Mouse (Mus musculus) heart, postnatal 4 days (tissue): ENCODE data around the gene Fads6. TPM values are rescaled to one million over a fixed set of nuclear protein-coding genes. Genes with fewer than 3 reads are reported as not detected.

Experiments
- DNase-seq: peaks from one replicate; pipeline ENCODE4 v3.0.0; 2021
- total RNA-seq, 2 experiments: library from RNA; stranded (reverse); gene quantifications; 2 replicates each; pipeline ENCODE4 v1.2.3; 2021

Gene Fads6
- total RNA-seq, 2 experiments from 2014 or later: 0.86 to 1.4 TPM

GRCm38 (mm10) chr11:115298160-115298559, 697 bp upstream of the Fads6 start:
- DNase-seq: no peak

GRCm38 (mm10) chr11:115296471-115297210, 822 bp downstream of the Fads6 start:
- DNase-seq: no peak

DNA sequence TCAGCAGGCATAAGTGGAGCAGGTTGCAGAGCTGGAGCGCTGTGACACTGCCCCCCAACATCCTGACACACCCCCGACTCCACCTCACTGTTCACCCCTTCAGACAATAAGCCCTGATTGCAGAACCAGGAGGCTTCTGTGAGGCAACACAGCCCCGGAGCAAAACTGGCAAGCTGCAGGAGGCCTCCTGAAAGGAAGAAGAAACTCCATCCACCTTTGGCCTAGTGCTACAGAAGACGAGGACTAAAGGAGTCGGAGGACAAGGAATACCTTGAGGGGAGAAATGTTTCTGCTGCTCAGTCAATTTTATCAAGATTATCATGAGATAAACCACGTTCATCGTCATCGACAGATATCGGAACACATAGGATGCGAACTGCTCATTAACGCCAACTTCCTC, 1.5 kb downstream of the Fads6 start:
- no peak for DNase-seq

DNA sequence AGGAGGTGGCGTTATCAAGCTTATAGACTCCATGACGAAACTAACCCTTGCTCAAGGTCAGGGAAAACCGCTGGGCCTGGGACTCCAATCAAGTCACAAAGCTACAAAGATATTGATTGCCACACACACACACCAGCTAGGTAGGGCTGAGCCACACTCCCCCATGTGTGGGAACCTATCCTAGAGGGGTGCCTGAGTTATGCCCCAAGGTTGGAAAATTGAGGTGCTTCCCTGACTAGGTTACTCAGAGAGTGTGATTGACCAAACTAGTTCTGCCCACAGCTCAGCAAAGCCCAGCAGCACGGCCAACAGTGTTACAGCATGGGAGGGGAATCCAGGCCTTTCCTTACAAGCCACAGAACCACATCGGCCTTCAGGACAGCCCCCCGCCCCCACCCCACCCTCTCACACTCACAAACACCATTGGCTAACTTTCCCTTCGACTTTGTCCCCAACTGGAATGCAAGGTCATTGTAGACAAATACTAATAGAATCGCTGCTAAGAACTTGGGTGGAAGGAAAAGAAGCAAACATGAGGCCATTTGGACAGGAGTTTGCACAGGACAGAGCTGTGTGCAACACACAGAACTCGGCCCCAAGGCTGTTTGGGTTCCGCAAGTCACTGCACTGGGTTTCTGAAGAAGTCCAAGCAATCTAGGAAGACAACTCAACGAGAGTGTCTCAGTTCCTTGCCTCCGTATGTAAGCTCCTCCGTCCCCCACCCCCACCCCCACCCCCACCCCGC, 4.7 kb downstream of the Fads6 start:
- no peak for DNase-seq

- DNase-seq: no peak
These were observed 6.0 kb downstream of the Fads6 start for GRCm38 (mm10) chr11:115291503-115291902.

DNA sequence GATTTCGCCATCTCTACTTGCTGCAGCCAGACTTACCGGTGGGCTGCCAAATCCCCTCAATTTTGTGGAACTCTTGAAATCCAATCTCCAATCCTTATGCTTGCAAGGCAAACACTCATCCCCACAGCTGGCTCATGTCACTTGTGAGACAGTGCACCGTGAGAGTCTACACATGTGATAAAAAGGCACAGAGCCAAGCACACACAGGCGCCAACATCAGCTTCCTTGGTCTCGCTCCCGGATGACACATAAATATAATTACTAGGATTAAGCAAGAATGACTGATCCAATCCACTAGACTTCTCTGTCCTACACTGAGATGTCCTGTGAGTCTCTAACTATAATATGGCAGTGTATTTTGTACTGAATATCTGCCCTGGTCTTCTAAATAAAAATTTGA, 6.5 kb downstream of the Fads6 start:
- DNase-seq: peak; percentile 83

GRCm38 (mm10) chr11:115290314-115290713, 7.1 kb downstream of the Fads6 start:
- DNase-seq: no peak

DNA sequence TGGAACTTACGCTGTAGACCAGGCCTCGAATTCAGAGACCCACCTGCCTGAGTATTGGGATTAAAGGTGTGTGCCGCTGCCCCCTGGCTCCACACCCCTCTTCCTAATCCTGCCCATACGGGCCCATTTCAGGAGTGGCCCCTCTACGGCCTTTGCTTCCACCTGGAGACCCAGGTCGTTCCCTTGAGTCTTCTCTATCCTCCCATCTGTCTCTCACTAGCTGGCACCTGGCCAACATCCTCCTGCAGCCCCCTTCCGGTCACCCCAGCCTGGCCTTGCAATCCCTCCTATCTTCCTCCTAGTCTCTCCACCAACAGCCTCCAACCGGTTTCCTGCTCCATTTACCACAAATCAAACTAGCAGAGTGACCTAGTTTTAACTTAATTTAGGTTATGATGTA, 7.6 kb downstream of the Fads6 start:
- no peak for DNase-seq

DNA sequence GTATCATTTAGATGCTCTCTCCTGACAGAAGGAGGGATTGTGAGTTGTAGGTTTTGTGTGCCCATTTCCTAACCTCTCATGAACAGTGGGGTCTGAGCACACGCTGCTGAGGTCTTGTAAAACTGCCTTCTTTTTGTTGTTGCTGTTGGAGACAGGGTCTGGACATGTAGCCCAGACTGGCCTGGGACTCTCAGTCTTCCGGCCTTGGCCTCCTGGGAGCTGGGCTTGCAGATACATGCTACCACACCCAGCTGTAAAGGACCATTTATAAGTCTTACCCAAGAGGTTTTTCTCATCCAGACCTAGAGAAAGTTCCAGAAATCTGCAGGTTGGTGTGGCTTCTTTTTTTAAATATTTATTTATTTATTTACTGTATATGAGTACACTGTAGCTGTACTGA, 9.2 kb downstream of the Fads6 start:
- DNase-seq: no peak

DNA sequence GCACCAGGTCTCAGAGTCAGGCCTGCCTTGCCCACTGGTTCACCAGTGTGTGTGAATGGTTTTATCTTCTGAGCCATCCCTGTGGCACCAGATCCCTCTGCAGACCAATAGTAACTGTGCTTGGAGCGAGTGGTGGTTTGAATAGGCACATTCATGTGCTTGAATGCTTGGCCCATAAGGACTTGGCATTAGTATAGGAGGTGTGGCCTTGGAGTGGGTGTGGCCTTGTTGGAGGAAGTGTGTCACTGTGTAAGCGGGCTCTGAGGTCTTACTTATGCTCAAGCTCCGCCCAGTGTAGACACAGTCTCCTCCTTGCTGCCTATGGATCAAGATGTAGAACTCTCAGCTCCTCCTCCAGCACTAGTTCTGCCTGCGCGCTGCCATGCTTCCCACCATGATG, 10.1 kb downstream of the Fads6 start:
- DNase-seq: no peak

- DNase-seq: no peak
These were observed 11.1 kb downstream of the Fads6 start for GRCm38 (mm10) chr11:115286201-115286993.

GRCm38 (mm10) chr11:115285282-115285681, 12.2 kb downstream of the Fads6 start:
- DNase-seq: no peak

DNA sequence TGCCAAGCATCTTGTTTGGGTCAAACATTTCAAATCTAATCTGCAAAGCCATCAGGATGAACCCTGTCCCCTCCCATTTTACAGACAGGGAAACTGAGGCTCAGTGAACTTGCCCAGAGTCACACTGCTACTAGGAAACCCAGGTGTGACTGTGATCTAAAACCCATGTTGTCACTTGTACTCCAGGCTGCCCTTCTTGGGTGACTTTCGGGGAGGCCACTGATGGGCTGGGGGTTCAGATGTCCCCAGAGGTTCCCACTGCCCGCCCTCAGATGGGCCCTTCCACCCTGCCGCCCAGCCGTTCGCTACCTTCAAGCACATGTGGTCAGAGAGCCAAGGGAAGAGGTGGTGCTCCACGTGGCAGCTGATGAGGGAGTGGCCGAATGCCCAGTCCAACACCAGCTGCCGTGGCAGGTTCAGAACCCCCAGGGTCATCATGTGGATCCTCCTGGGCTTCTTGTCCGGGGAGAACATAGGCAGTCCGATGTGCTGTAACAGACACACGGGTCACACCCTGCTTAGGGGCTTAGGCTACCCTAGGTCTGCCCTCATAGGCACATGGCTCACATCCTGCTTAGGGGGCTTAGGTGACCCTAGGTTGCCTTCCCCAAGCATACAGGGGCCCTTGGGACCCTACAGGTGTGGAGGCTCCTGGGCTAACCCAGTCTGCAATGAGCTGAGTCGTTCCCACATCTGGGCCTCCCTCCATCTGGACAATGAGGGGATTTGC, 13.4 kb downstream of the Fads6 start:
- no peak for DNase-seq

GRCm38 (mm10) chr11:115283486-115283765, 14.0 kb downstream of the Fads6 start:
- DNase-seq: no peak

- no peak for DNase-seq
These were observed 14.6 kb downstream of the Fads6 start for GRCm38 (mm10) chr11:115282723-115283485.

- DNase-seq: no peak
These were observed 15.2 kb downstream of the Fads6 start for GRCm38 (mm10) chr11:115282295-115282694.

DNA sequence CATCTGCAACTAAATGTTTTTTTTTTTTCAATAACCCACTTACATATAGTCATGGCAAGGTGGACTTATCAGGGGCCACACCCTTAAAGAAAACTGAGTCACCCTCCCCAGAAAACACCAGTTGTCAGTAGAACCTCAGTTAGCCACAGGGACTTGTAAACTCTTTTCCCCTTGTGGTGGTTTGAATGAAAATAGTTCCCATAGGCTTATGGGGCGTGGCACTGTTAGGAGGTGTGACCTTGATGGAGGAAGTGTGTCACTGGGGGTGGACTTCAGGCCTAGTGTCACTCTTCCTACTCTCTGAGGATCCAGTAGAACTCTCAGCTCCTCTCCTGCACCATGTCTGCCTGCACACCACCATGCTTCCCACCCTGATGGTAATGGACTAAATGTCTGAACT, 17.7 kb downstream of the Fads6 start:
- DNase-seq: no peak

DNA sequence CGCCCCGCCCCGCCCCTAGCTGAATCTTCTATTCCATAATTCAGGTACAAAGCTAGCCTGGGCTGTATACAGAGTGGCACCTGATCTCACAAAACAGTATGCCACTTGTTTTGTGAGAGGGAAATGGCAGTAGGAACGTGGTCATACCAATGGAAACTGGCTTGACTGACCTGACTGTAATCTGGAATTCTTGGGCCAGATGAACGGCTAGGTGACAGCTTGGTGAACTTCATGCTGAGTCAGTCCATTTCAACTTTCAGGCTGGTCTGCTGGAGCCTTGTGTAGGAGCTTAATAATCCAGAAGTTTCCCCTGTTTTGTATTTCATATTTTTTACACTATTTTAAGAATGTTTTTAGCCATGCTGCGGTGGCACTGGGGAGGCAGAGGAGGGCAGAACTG, 19.3 kb downstream of the Fads6 start:
- no peak for DNase-seq

DNA sequence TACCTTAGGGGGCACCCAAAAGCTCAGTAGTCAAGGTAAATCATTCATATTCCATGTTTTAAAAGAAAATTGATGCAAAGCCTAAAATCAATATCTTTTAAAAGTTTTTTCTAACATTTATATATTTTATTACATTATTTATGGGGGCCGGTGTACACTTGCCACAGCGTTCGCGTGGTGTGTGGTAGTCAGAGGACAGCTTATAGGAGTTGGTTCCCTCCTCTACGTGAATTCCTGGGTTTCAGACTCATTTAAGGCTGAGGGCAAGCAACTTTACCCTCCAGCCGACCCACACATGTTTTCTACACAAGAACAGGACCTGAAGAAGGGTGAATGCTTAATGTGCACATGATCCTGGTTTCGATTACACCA, 19.9 kb downstream of the Fads6 start:
- no peak for DNase-seq

- peak; percentile 99 for DNase-seq
These were observed 20.5 kb downstream of the Fads6 start, which contains the start of gene Fdxr for GRCm38 (mm10) chr11:115276780-115277603. Gene Fdxr, minus strand, starts transcription at chr11:115277050.

DNA sequence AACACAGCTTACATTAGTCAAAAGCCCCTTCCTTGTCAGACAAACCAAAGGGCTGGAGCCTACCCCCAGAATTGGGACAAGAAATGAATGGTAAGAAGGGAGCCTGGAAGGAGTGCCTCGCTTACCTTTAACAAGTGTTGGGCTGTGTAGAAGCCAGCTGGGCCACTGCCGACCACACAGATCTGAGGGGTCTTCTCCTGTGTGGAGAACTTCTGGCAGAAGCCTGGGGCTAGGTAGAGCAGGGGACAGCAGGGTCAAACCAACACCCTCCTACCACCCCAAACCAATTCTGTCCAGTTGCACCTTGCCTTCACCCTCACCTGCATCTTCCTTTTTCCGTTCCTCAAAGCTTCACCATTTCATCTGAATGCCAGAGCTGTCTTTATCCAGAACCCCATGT, 21.5 kb downstream of the Fads6 start:
- no peak for DNase-seq
